Mouse (Mus musculus) splenic B cell, adult 2 months (primary cell): ENCODE data around the gene Slc44a1.

Source experiments
- DNase-seq: peaks from one replicate; pipeline ENCODE4 v3.0.0-alpha.2; 2011; ENCODE audit warnings: low read depth, low spot score
- H3K27me3 ChIP-seq: 2 replicates; pipeline ENCODE4 v1.6.1; 2012; ENCODE audit warnings: mild to moderate bottlenecking, low read length, moderate library complexity, mixed read lengths; ENCODE audit not compliant: control insufficient read depth, poor library complexity, insufficient read depth, severe bottlenecking
- H3K36me3 ChIP-seq: 2 replicates; pipeline ENCODE4 v1.6.1; 2012; ENCODE audit warnings: mild to moderate bottlenecking, low read length, moderate library complexity, mixed read lengths; ENCODE audit not compliant: control insufficient read depth, poor library complexity, insufficient read depth, severe bottlenecking

Gene Slc44a1

DNA sequence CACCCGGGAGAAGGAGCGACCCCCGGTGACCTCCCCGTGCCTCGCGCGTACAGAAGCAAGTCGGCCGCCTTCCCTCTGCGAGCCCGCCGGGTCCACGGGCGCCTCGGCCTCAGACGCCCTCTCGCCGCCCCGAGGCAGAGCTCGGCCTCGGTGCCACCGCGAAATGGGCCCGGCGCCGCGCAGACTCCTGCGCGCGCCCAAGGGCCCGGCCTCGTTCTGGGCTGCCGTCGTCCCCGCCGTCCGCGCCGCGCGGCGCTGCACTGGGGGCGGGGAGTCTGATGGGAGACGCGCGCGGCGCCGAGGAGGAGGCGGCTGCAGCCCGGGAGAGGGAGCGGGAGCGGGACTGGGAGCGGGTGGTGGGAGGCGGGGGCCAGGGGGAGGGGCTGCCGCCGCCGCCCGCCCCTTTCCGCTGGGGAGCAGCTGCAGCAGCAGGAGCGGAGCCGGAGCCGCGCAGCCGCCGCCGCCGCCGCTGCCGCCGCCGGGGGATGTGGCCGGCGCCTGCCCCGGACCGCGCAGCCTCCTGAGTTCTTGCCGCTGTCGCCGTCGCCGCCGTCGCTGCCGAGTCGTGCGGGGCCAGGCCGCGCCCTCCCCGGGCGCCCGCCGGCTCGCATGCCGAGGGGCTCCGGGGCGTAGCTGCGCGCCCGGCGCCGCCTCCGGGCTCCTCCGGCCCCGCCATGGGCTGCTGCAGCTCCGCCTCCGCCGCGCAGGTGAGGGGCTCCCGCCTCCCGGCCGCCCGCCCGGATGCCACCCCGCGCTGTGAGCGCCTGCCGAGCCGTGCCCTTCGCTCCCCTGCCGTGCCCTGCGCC, at the start of gene Slc44a1:
TSS of gene Slc44a1 (plus strand) at position 404 of the 806 bp plus-strand sequence.
- H3K36me3 ChIP-seq = no peaks in the 10 kb centered on the region
- H3K27me3 ChIP-seq = no peaks in the 10 kb centered on the region
- DNase-seq = peak; percentile 84

GRCm38 (mm10) chr4:53395002-53395401, 45.2 kb upstream of the Slc44a1 start:
- H3K36me3 ChIP-seq = no peaks in the 10 kb centered on the region
- no peaks in the 10 kb centered on the region for H3K27me3 ChIP-seq

GRCm38 (mm10) chr4:53396623-53397192, 43.5 kb upstream of the Slc44a1 start:
- H3K36me3 ChIP-seq = no peaks in the 10 kb centered on the region
- DNase-seq = no peak
- H3K27me3 ChIP-seq = no peaks in the 10 kb centered on the region

More at GRCm38 (mm10) chr4:53395002-53395401, 45.2 kb upstream of the Slc44a1 start:
- no peak for DNase-seq

GRCm38 (mm10) chr4:53397280-53398117, 42.7 kb upstream of the Slc44a1 start:
- H3K27me3 ChIP-seq = no peaks in the 10 kb centered on the region
- no peaks in the 10 kb centered on the region for H3K36me3 ChIP-seq
- DNase-seq = no peak

- H3K27me3 ChIP-seq = no peaks in the 10 kb centered on the region
- no peaks in the 10 kb centered on the region for H3K36me3 ChIP-seq
- DNase-seq = no peak
These were observed 41.7 kb upstream of the Slc44a1 start for GRCm38 (mm10) chr4:53398561-53398960.

DNA sequence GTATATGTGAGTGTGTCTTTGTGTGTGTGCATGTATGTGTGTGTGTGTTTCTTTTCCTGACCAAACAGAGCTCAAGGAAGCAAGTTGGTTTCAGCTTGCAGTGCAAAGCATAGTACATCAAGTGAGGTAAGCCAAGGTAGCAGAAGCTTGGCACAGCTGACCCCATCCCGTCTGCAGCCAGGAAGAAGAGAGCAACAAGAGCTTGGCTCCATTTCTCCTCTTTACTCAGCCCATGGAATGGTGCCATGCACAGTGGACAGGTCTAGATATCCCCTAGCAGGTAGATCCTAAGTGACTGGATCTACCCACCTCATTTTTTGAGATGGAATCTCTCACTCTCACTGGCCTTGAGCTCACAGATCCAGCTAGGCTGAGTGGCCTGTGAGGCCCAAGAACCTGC, 40.8 kb upstream of the Slc44a1 start:
- H3K27me3 ChIP-seq = no peaks in the 10 kb centered on the region
- no peaks in the 10 kb centered on the region for H3K36me3 ChIP-seq
- no peak for DNase-seq

DNA sequence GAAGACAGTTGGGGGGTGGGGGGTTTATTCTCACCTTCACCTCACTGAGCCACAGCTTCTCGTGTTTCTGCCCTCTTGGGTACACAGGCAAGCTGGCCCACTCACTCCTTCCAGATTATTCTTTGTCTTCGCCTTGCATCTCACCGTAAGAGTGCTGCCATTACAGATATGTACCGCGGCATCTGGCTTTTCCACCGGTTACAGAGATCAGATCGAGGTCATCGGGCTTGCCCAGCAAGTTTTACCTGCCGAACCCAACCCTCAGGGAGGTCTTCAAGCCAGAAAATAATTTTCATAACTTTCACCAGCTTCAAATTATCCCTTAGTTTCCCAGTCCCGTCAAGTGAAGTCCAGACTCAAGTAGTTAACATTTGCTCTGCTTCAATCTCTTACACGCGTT, 36.8 kb upstream of the Slc44a1 start:
- H3K36me3 ChIP-seq = no peaks in the 10 kb centered on the region
- no peak for DNase-seq

DNA sequence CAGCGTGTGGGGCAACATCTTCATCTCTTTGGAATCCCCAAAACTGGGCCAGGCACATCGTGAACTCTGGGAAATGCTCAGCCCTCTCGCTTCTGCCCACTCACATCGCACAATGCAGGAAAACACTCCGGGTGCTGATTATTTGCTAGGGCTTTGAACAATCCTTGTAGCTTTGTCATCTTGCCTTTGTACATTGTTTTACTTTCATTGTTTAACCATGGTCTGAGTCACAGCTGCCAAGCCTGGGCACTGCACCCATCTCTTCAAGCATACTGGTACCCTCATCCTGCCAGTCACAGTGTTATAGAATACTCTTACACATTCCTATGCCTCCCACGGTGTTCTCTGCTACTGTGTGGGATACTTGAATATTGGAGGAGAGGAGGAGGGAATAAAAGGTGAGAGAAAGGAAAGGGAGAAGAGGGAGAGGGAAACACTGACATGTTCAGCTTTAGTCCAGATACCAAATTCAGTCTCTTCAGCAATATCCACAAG, 35.7 kb upstream of the Slc44a1 start:
- no peaks in the 10 kb centered on the region for H3K27me3 ChIP-seq
- DNase-seq = no peak
- H3K36me3 ChIP-seq = no peaks in the 10 kb centered on the region

More for the DNA sequence above, 36.8 kb upstream of the Slc44a1 start:
- no peaks in the 10 kb centered on the region for H3K27me3 ChIP-seq

DNA sequence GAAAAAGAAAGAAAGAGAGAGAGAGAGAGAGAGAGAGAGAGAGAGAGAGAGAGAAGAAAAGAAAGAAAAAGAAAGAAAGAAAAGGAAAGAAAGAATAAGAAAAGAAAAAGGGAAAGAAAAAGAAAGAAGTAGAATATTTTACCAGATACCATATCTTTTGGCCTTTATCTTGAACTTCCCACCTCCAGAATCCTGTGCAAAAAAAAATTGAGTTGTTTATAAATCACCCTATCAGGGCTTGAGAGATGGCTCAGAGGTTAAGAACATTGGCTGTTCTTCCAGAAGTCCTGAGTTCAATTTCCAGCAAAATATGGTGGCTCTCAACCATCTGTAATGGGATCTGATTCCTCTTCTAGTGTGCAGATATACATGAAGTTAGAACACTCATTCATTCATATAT, 33.3 kb upstream of the Slc44a1 start:
- no peak for DNase-seq
- no peaks in the 10 kb centered on the region for H3K36me3 ChIP-seq
- no peaks in the 10 kb centered on the region for H3K27me3 ChIP-seq

- no peaks in the 10 kb centered on the region for H3K27me3 ChIP-seq
- DNase-seq = no peak
- H3K36me3 ChIP-seq = no peaks in the 10 kb centered on the region
These were observed 31.4 kb upstream of the Slc44a1 start for GRCm38 (mm10) chr4:53408821-53409220.

DNA sequence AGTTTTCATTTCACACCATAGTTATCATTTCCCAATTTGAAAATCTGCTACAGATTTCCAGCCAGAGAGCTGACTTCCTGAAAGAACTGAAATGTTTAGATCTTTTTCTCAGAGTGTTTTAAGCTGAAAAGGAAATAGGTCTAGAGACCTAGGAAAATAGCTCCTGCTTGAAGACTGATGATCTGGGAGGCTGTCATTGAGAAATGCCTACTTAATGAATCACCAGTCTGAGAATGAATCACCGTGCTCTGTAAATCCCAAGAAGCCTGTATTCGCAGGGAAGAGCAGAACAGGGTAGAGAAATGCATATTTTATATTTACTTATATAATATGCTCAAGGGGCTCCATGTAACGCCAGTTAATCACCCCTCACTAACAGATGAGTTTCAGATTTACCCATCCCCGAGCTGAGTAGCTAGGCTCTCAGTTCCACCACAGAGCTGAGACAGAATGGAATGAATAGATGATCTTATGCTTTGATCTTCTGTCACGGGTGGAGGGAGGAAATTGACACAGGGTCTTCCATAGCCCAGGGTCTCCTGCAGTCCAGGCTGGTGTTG, 30.6 kb upstream of the Slc44a1 start:
- H3K36me3 ChIP-seq = no peaks in the 10 kb centered on the region
- H3K27me3 ChIP-seq = no peaks in the 10 kb centered on the region
- no peak for DNase-seq

DNA sequence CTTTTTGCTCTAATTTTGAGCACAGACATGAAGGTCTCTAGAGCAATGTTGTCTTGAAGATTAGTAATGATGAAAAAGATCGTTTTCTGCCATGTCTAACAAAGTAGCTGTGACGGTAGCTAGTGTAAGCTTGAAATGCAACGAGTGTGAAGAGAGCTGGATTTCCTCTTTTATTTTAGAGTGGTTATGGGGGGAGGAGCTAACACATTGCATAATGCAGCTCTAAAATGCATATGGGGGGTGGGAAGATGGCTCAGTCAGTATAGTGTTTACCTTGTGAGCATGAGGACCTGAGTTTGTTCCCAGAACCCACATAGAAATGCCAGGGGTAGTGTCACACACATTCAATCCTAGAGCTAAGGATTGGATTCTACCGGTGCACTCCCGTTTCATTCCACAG, 29.5 kb upstream of the Slc44a1 start:
- peak; percentile 59 for DNase-seq
- Histone ChIP-seq H3K36me3 (no peaks in the 10 kb centered on the region), H3K27me3 (no peaks in the 10 kb centered on the region)

DNA sequence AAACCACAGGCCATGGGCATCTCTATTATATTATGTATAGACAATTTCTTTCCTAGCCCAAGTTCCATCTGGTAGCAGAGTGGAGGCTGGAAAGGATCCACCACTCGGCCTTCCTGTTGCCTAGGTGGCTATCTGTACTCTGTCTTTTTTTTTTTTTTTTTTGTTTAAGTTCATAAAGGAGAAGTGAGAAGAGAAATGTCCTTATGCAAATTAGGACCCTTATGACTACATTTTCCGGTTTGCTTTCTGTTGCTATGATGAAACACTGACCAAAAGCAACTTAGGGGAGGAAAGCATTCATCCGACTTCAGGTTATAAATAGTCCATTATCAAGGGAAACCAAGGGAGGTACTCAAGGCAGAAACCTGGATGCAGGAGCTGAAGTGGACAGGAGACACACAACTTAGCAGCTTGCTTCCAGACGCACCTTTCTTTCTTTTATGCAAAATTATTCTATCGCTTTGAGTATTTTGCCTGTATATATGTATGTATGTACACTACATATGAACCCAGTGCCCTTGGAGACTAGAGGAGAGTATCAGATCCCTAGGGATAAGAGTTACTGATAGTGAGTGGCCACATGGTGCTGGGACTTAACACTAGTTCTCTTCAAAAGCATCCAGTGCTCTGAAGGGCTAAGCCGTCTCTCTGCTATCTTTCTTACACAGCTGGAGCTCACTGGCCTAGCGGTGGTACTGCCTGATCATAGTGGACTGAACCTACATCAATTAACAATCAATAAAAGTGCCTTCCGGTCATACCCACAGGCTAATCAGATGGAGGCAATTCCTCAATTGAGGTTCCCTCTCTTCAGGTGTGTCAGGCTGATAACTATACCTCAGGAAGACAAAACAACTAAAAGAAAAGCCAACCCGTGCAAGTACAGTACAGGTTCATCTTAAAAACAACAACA, 28.0 kb upstream of the Slc44a1 start:
- peak; percentile 83 for DNase-seq
- Histone ChIP-seq H3K36me3 (no peaks in the 10 kb centered on the region), H3K27me3 (no peaks in the 10 kb centered on the region)

DNA sequence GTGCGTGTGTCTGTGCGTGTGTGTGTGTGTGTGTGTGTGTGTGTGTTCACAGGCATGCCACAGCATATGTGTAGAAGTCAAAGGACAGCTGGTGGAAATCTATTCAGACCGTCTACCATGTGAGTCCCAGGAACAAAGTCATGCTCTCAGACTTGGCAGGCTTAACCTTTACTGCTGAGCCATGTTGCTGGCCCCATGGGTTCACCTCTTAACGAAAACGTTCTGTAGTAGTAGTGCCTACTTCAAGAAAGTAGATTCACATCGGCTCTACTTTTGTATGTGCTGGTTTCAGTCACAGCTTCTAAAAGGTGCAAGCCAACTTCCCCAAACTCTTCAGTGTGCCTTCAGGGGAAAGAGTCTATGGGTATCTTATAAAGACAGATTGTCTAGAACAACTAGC, 27.2 kb upstream of the Slc44a1 start:
- no peaks in the 10 kb centered on the region for H3K36me3 ChIP-seq
- DNase-seq = peak; percentile 32
- H3K27me3 ChIP-seq = no peaks in the 10 kb centered on the region
